Mouse (Mus musculus): ENCODE measurements around the gene Stk33.

GRCm38 (mm10) chr7:109266181-109266580 is 172.7 kb downstream of the Stk33 start:
- no peak for TF ChIP-seq CTCF (IDR thresholded peaks at IDR 0.05; ENCODE audit: low read depth)
- TF ChIP-seq EP300 (IDR thresholded peaks at IDR 0.05; ENCODE audit: low read depth), result no peak

Data from liver, postnatal 0 days (tissue).